Mouse (Mus musculus): ENCODE measurements around the gene Spag9. TPM values are rescaled to one million over a fixed set of nuclear protein-coding genes. Genes with fewer than 3 reads are reported as not detected.

Gene Spag9
- polyA plus RNA-seq, 1 experiment from 2014 or later = 17.8 TPM

DNA sequence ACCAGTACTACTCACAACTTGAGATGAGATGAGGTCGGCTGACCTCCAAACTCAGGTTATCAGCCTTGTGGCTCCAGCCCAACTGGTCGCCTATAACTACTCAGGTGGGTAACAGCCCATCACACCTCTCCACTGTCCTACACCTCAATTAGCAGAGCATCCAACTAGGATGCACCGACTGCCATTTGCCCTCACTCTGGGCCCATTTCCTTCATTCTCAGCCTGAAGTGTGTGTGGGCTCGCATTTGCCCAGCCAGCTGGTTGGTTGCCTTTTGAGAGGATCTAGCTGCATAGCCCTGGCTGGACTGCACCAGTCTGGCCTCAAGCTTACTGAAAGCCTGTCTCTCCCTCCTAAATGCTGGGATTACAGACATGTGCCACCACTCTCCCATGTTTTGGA lies 38.1 kb upstream of the Spag9 start:
- H3K27ac ChIP-seq (ENCODE audit: low read length) = no peak overlapping the region
- H3K4me3 ChIP-seq (ENCODE audit: low read length) = no peak overlapping the region
- no peak overlapping the region for H3K4me2 ChIP-seq (ENCODE audit: low read depth, low read length)
- H3K9ac ChIP-seq (ENCODE audit: low read depth, low read length) = no peak overlapping the region
- WGBS = 80% methylated on average over 4 of the region's 4 CpGs
- no peaks in the 10 kb centered on the region for H3K27me3 ChIP-seq (replicated peaks; ENCODE audit: control insufficient read depth, insufficient read depth, low read length)
- H3K4me1 ChIP-seq (ENCODE audit: control insufficient read depth, insufficient read depth, low read length) = peaks cover 14% of the 10 kb centered on the region
- H3K9me3 ChIP-seq (ENCODE audit: control insufficient read depth, low read length) = no peaks in the 10 kb centered on the region
- peaks cover 5% of the 10 kb centered on the region for H3K36me3 ChIP-seq (ENCODE audit: control insufficient read depth, insufficient read depth, low read length)
- no peak for ATAC-seq

DNA sequence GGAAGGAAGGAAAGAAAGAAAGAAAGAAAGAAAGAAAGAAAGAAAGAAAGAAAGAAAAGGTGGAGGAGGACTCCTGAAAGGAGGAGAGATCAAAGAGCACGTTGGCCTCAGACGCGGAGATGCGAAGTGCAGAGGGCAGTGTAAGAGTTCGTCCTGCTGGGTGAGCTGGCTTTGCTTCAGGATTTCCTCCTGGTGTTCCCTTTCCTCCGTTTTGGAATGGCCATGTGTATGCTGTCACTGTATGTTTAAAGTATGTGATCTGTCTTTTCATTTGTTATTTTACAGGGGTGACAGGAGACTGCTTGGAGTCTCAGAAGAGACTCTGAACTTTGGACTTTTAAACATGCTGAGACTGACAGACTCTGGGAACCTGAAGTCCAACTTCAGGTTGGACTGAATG lies 34.4 kb upstream of the Spag9 start:
- Histone ChIP-seq H3K9me3 (ENCODE audit: control insufficient read depth, low read length) (no peaks in the 10 kb centered on the region), H3K4me3 (ENCODE audit: low read length) (no peak overlapping the region), H3K4me1 (ENCODE audit: control insufficient read depth, insufficient read depth, low read length) (peaks cover 5% of the 10 kb centered on the region), H3K27me3 (replicated peaks; ENCODE audit: control insufficient read depth, insufficient read depth, low read length) (no peaks in the 10 kb centered on the region), H3K4me2 (ENCODE audit: low read depth, low read length) (no peak overlapping the region), H3K36me3 (ENCODE audit: control insufficient read depth, insufficient read depth, low read length) (peaks cover 12% of the 10 kb centered on the region), H3K27ac (ENCODE audit: low read length) (no peak overlapping the region), H3K9ac (ENCODE audit: low read depth, low read length) (no peak overlapping the region)
- WGBS = 82% methylated on average over 6 of the region's 6 CpGs
- ATAC-seq = no peak

DNA sequence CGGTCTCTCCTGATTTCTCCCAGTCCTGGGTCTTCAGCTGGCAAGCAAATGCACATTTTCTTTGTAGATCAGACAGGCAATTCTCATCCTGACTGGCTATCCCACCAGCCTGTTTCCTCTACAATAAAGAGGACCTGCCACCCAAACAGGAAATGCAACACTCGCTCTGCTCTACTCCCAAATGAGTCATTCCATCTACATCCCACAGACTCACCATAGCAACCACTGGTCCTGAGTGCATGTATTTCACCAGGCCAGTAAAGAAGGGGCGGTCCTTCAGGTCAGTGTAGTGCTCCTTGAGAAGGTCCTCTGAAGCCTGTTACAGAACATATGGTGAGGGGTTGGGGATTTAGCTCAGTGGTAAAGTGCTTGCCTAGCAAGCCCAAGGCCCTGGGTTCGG lies 32.9 kb upstream of the Spag9 start:
- H3K36me3 ChIP-seq (ENCODE audit: control insufficient read depth, insufficient read depth, low read length) = peaks cover 12% of the 10 kb centered on the region
- H3K4me2 ChIP-seq (ENCODE audit: low read depth, low read length) = no peak overlapping the region
- no peak for ATAC-seq
- H3K9ac ChIP-seq (ENCODE audit: low read depth, low read length) = no peak overlapping the region
- WGBS = 84% methylated on average over 4 of the region's 4 CpGs
- no peak overlapping the region for H3K27ac ChIP-seq (ENCODE audit: low read length)
- no peaks in the 10 kb centered on the region for H3K4me1 ChIP-seq (ENCODE audit: control insufficient read depth, insufficient read depth, low read length)
- H3K4me3 ChIP-seq (ENCODE audit: low read length) = no peak overlapping the region
- H3K9me3 ChIP-seq (ENCODE audit: control insufficient read depth, low read length) = no peaks in the 10 kb centered on the region
- H3K27me3 ChIP-seq (replicated peaks; ENCODE audit: control insufficient read depth, insufficient read depth, low read length) = no peaks in the 10 kb centered on the region

DNA sequence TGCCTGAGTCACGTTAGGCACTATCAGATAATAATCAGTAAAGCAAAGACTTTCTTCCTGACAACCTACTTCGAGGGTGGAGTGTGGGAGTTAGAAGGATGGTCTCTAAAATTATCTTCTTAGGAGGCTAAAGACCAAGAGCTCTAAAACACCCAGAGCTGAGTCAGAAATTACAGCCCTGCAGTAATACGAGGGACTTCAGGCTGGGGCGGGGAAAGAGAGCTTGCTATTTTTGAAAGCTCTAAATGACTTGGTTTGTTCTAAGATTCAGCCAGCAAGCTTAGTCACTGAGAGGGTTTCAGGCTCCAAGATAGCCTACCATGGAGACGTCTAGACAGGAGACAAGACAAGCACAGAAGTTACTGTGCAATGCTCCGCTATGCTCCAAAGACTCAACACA lies 30.5 kb upstream of the Spag9 start:
- ATAC-seq = no peak
- no peak overlapping the region for H3K4me3 ChIP-seq (ENCODE audit: low read length)
- no peaks in the 10 kb centered on the region for H3K27me3 ChIP-seq (replicated peaks; ENCODE audit: control insufficient read depth, insufficient read depth, low read length)
- peaks cover 3% of the 10 kb centered on the region for H3K4me1 ChIP-seq (ENCODE audit: control insufficient read depth, insufficient read depth, low read length)
- H3K4me2 ChIP-seq (ENCODE audit: low read depth, low read length) = no peak overlapping the region
- H3K9me3 ChIP-seq (ENCODE audit: control insufficient read depth, low read length) = no peaks in the 10 kb centered on the region
- peaks cover 8% of the 10 kb centered on the region for H3K36me3 ChIP-seq (ENCODE audit: control insufficient read depth, insufficient read depth, low read length)
- no peak overlapping the region for H3K27ac ChIP-seq (ENCODE audit: low read length)
- WGBS = 87% methylated on average over 6 of the region's 6 CpGs
- H3K9ac ChIP-seq (ENCODE audit: low read depth, low read length) = no peak overlapping the region

DNA sequence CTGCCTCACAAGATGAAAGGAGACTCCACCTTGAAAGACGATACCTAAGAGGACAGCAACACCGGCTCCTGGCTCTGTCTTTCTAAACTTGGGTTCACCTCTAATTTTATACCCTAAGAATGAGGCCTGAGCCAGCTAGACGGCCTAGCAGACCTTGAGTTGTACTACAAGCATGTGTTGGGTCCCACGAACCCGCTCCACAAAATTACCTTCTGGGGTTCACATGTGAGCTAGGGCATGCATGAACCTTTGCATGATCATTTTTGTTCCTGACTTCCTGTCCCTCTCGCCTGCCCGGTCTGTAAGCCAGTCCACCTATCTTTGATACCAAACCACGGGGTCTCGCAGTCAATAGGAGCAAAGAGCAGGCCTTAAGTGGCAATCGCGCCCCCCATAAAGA lies 28.5 kb upstream of the Spag9 start:
- H3K4me2 ChIP-seq (ENCODE audit: low read depth, low read length) = peak overlapping the region; percentile 72
- H3K9me3 ChIP-seq (ENCODE audit: control insufficient read depth, low read length) = no peaks in the 10 kb centered on the region
- H3K9ac ChIP-seq (ENCODE audit: low read depth, low read length) = peak overlapping the region; percentile 73
- H3K36me3 ChIP-seq (ENCODE audit: control insufficient read depth, insufficient read depth, low read length) = peaks cover 8% of the 10 kb centered on the region
- peaks cover 3% of the 10 kb centered on the region for H3K4me1 ChIP-seq (ENCODE audit: control insufficient read depth, insufficient read depth, low read length)
- H3K27ac ChIP-seq (ENCODE audit: low read length) = peak overlapping the region; percentile 63
- peak; percentile 17; the same call in 1 of the 2 replicates for ATAC-seq
- 3% methylated on average over 11 of the region's 11 CpGs for WGBS
- peak overlapping the region; percentile 76 for H3K4me3 ChIP-seq (ENCODE audit: low read length)
- no peaks in the 10 kb centered on the region for H3K27me3 ChIP-seq (replicated peaks; ENCODE audit: control insufficient read depth, insufficient read depth, low read length)

DNA sequence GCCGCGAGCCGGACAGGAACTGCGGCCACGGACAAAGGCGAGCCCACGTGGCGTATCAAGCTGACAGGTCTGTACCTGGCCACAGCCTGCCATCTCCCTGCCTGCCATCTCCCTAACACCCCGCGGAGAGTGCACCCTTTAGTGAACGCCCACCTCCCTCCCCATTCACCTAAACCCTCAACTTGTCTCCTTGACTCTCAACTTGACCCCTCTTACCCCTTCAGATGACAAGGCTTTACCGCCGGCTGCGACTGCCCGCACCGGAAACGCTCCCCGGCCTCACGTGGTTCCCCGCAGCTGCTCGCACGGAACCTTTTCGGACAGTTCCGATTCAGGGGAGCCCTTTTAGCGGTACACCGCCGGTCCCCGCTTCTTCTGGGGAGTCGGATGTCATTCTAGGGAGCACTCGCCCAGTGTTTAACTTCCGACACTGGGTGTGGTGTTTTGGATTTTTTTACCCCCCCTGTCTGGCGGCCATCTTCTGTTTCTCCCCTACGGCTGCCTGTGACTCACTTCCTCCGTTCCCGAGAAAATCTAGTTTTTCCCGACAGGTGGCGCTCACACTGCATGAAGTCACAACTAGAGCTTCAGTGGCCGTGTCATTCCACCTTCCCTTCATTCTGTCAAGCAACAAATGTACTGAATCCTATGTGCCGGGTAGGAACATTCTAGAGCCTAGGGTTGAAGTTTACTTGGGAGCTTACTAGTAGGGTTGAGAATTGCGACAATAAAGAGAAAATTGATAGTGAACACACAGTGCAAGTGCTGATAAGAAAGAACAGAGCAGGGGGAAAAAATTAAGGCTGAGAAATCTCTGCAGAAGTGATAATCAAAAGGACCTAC lies 27.7 kb upstream of the Spag9 start, which contains the start of the genes Gm20390 and Nme1:
Gene Gm20390, minus strand, starts transcription at position 289 of the 843 bp plus-strand sequence.
Gene Nme1, minus strand, starts transcription at position 517 of the 843 bp plus-strand sequence.
- H3K4me3 ChIP-seq (ENCODE audit: low read length) = peak within 1 kb of the TSS; percentile 76
- ATAC-seq = peak; percentile 97

DNA sequence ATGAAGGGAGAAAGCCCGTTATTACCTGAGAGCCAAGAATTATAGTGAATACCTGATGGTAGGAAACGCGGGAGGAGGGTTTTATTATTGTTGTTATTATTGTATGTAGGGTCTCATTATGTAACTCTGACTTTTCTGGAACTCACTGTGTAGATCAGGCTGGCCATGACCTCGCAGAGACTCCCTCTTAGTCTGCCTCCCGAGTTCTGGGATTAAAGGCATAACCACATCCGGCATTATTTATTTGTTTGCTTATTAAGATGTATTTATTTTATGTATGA lies 27.1 kb upstream of the Spag9 start:
- peak overlapping the region; percentile 46 for H3K4me2 ChIP-seq (ENCODE audit: low read depth, low read length)
- H3K27me3 ChIP-seq (replicated peaks; ENCODE audit: control insufficient read depth, insufficient read depth, low read length) = no peaks in the 10 kb centered on the region
- ATAC-seq = no peak
- peaks cover 3% of the 10 kb centered on the region for H3K4me1 ChIP-seq (ENCODE audit: control insufficient read depth, insufficient read depth, low read length)
- H3K9me3 ChIP-seq (ENCODE audit: control insufficient read depth, low read length) = no peaks in the 10 kb centered on the region
- H3K9ac ChIP-seq (ENCODE audit: low read depth, low read length) = peak overlapping the region; percentile 54
- peaks cover 8% of the 10 kb centered on the region for H3K36me3 ChIP-seq (ENCODE audit: control insufficient read depth, insufficient read depth, low read length)
- H3K27ac ChIP-seq (ENCODE audit: low read length) = peak overlapping the region; percentile 35
- peak overlapping the region; percentile 76 for H3K4me3 ChIP-seq (ENCODE audit: low read length)
- WGBS = 39% methylated on average over 6 of the region's 6 CpGs

More for the DNA sequence above, 27.7 kb upstream of the Spag9 start, which contains the start of the genes Gm20390 and Nme1:
- Histone ChIP-seq H3K4me2 (ENCODE audit: low read depth, low read length) (peak within 1 kb of the TSS; percentile 72), H3K27me3 (replicated peaks; ENCODE audit: control insufficient read depth, insufficient read depth, low read length) (no peaks in the 10 kb centered on the region), H3K36me3 (ENCODE audit: control insufficient read depth, insufficient read depth, low read length) (peaks cover 8% of the 10 kb centered on the region), H3K9me3 (ENCODE audit: control insufficient read depth, low read length) (no peaks in the 10 kb centered on the region), H3K27ac (ENCODE audit: low read length) (peak within 1 kb of the TSS; percentile 63), H3K4me1 (ENCODE audit: control insufficient read depth, insufficient read depth, low read length) (peaks cover 3% of the 10 kb centered on the region), H3K9ac (ENCODE audit: low read depth, low read length) (peak within 1 kb of the TSS; percentile 73)
- under 1% methylated on average over 40 of the region's 40 CpGs for WGBS

DNA sequence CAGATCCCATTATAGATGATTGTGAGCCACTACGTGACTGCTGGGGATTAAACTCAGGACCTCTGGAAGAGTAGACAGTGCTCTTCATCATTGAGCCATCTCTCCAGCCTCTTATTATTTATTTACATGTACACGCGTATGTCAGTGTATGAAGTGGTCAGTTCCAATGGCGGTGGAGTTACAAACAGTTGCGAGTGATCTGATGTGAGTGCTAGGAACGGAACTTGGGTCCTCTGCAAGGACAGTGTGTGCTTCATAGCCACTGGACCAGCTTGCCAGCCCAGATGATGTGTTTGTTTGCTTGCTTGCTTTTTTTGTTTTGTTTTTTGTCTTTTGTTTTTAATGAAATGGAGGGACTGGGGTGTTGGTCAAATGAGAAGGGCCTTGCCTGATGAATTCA lies 26.7 kb upstream of the Spag9 start:
- ATAC-seq = no peak
- Histone ChIP-seq H3K36me3 (ENCODE audit: control insufficient read depth, insufficient read depth, low read length) (peaks cover 8% of the 10 kb centered on the region), H3K4me2 (ENCODE audit: low read depth, low read length) (no peak overlapping the region), H3K9ac (ENCODE audit: low read depth, low read length) (no peak overlapping the region), H3K27me3 (replicated peaks; ENCODE audit: control insufficient read depth, insufficient read depth, low read length) (no peaks in the 10 kb centered on the region), H3K9me3 (ENCODE audit: control insufficient read depth, low read length) (no peaks in the 10 kb centered on the region), H3K27ac (ENCODE audit: low read length) (no peak overlapping the region), H3K4me1 (ENCODE audit: control insufficient read depth, insufficient read depth, low read length) (peaks cover 3% of the 10 kb centered on the region), H3K4me3 (ENCODE audit: low read length) (no peak overlapping the region)
- 92% methylated on average over 6 of the region's 6 CpGs for WGBS

DNA sequence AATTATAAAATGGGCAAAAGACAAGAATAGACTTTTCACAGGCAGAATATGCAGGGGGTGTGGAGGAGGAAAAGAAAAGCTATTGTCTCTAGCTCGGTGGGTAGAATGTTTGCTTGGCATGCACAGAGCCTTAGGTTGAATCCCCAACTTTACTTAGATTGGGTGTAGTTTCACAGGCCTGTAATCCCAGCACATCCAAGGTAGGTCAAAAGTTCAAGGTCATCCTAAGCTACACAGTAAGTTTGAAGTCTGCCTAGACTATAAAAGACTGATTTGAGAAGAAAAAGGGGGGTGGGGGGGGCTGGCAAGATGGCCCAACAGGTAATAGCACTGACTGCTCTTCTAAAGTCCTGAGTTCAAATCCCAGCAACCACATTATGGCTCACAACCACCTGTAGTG lies 26.1 kb upstream of the Spag9 start:
- Histone ChIP-seq H3K9me3 (ENCODE audit: control insufficient read depth, low read length) (no peaks in the 10 kb centered on the region), H3K27ac (ENCODE audit: low read length) (no peak overlapping the region), H3K4me2 (ENCODE audit: low read depth, low read length) (no peak overlapping the region), H3K27me3 (replicated peaks; ENCODE audit: control insufficient read depth, insufficient read depth, low read length) (no peaks in the 10 kb centered on the region), H3K36me3 (ENCODE audit: control insufficient read depth, insufficient read depth, low read length) (peaks cover 6% of the 10 kb centered on the region; the same call in 1 of the 2 replicates), H3K4me1 (ENCODE audit: control insufficient read depth, insufficient read depth, low read length) (peaks cover 3% of the 10 kb centered on the region), H3K9ac (ENCODE audit: low read depth, low read length) (no peak overlapping the region), H3K4me3 (ENCODE audit: low read length) (no peak overlapping the region)
- WGBS = 56% methylated on average over 1 of the region's 1 CpGs
- no peak for ATAC-seq
